Mouse (Mus musculus) G1E (cell line): ENCODE measurements around the gene Zfpm1. TPM values are rescaled to one million over a fixed set of nuclear protein-coding genes. Genes with fewer than 3 reads are reported as not detected.

Experiments used
- ATAC-seq: 2 replicates; pipeline ENCODE4 v1.8.0; 2016; ENCODE audit warnings: mild to moderate bottlenecking; ENCODE audit not compliant: insufficient number of reproducible peaks, poor library complexity, low FRiP score, severe bottlenecking; ENCODE audit errors: extremely low read depth
- DNase-seq: peaks from one replicate; pipeline ENCODE4 v3.0.0; 2012; ENCODE audit warnings: low spot score
- H3K27me3 ChIP-seq: 2 replicates; pipeline ENCODE4 v1.6.1; 2012; ENCODE audit warnings: mild to moderate bottlenecking, low read length, inconsistent platforms; ENCODE audit not compliant: insufficient read depth
- H3K36me3 ChIP-seq: replicated peaks from 2 replicates; pipeline ENCODE3; 2012; ENCODE audit warnings: mild to moderate bottlenecking, inconsistent platforms
- H3K4me1 ChIP-seq: 2 replicates; pipeline ENCODE4 v1.6.1; 2012; ENCODE audit warnings: low read depth, low read length, inconsistent platforms, mixed read lengths; ENCODE audit not compliant: insufficient read depth
- H3K4me3 ChIP-seq: 2 replicates; pipeline ENCODE4 v1.5.1; 2012; ENCODE audit warnings: low read depth, mild to moderate bottlenecking, inconsistent platforms, low read length, moderate library complexity, mixed read lengths
- H3K9me3 ChIP-seq: replicated peaks from 2 replicates; pipeline ENCODE4 v1.6.1; 2012; ENCODE audit warnings: inconsistent platforms
- CTCF ChIP-seq: IDR thresholded peaks from 2 replicates; pipeline ENCODE4 v1.5.1; 2012; ENCODE audit warnings: low read depth, low read length, inconsistent platforms, mixed read lengths
- GATA1 ChIP-seq: IDR thresholded peaks from 2 replicates; pipeline ENCODE4 v1.6.1; 2012; ENCODE audit warnings: borderline replicate concordance, low read length, inconsistent platforms, mixed read lengths
- GATA2 ChIP-seq: IDR thresholded peaks from 2 replicates; pipeline ENCODE4 v1.6.1; 2012; ENCODE audit warnings: low read depth, low read length, inconsistent platforms, borderline replicate concordance
- POLR2AphosphoS5 ChIP-seq: IDR thresholded peaks from 2 replicates; pipeline ENCODE4 v1.6.1; 2012; ENCODE audit warnings: low read depth, low read length, inconsistent platforms; ENCODE audit not compliant: insufficient replicate concordance
- TAL1 ChIP-seq: conservative IDR thresholded peaks from 2 replicates; pipeline ENCODE4 v1.6.1; 2012; ENCODE audit warnings: low read depth, low read length, inconsistent platforms, mixed read lengths
- polyA plus RNA-seq: library from polyadenylated mRNA; stranded (reverse); fragments of >175 nt; gene quantifications from 2 replicates; pipeline ENCODE4 v1.2.3, GENCODE M21; 2012
- total RNA-seq, 2 experiments: library from RNA; stranded (forward) in 1 of 2; stranded (reverse) in 1 of 2; fragments of 200-1000 nt in 1 of 2; fragments of >200 nt in 1 of 2; fragmentation: Nextera tagmentation in 1 of 2; gene quantifications; 2 replicates each; pipeline ENCODE4 v1.2.3; 2014 to 2017

The Zfpm1 gene
- total and polyA plus RNA-seq, 3 experiments = 54.4 to 1,150 (median 292) TPM

GRCm38 (mm10) chr8:122317918-122318475 is 36.1 kb downstream of the Zfpm1 start:
- H3K4me1 ChIP-seq = peaks cover 100% of the 10 kb centered on the region
- DNase-seq = no peak
- peak overlapping the region; percentile 57; the same call in 1 of the 2 replicates for H3K4me3 ChIP-seq
- ATAC-seq = no peak
- H3K27me3 ChIP-seq = no peaks in the 10 kb centered on the region
- TF ChIP-seq POLR2AphosphoS5 (peak; percentile 29; the same call in 1 of the 2 replicates), TAL1 (no peak)
- H3K9me3 ChIP-seq = no peaks in the 10 kb centered on the region
- peaks cover 99% of the 10 kb centered on the region for H3K36me3 ChIP-seq

GRCm38 (mm10) chr8:122319045-122319707 is 37.2 kb downstream of the Zfpm1 start:
- ATAC-seq (0 out of 2 replicates have a peak, but pooled peaks have one; percentile 2), DNase-seq (no peak)
- peak overlapping the region; percentile 57; the same call in 1 of the 2 replicates for H3K4me3 ChIP-seq
- no peaks in the 10 kb centered on the region for H3K27me3 ChIP-seq
- H3K9me3 ChIP-seq = no peaks in the 10 kb centered on the region
- peaks cover 98% of the 10 kb centered on the region for H3K36me3 ChIP-seq
- TF ChIP-seq GATA2 (peak; percentile 59; the same call in 1 of the 2 replicates), TAL1 (no peak; the same call in 1 of the 2 replicates)
- H3K4me1 ChIP-seq = peaks cover 99% of the 10 kb centered on the region

- H3K36me3 ChIP-seq = peaks cover 98% of the 10 kb centered on the region
- no peak for DNase-seq
Observed at GRCm38 (mm10) chr8:122319708-122320075, 37.8 kb downstream of the Zfpm1 start.

DNA sequence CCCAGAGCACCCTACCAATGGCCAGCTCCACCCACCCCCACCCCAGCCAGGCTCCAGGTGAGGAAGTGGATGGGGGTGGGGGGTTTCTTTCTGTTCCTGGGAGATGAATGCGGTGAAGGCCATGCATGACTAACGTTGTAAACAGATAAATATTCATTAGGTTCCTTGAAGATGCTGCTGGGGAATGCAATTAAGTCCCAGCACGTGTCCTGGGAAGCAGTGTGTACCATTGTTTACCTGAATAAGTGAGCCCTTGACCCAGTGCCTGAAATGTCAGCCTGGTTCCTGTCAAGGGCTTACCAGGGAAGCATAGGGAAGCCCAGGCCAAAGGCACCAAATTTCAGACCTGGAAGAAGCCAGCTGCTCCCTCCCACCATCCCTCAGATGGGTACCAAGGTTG is 38.6 kb downstream of the Zfpm1 start:
- H3K36me3 ChIP-seq = peaks cover 98% of the 10 kb centered on the region
- no peaks in the 10 kb centered on the region for H3K27me3 ChIP-seq
- peak overlapping the region; percentile 66; the same call in 1 of the 2 replicates for H3K4me3 ChIP-seq
- H3K4me1 ChIP-seq = peaks cover 99% of the 10 kb centered on the region
- DNase-seq (no peak), ATAC-seq (no peak)
- no peaks in the 10 kb centered on the region for H3K9me3 ChIP-seq
- TF ChIP-seq GATA1 (no peak), POLR2AphosphoS5 (0 out of 2 replicates have a peak, but pooled peaks have one; percentile 24)

More at GRCm38 (mm10) chr8:122319708-122320075, 37.8 kb downstream of the Zfpm1 start:
- Histone ChIP-seq H3K27me3 (no peaks in the 10 kb centered on the region), H3K4me1 (peaks cover 99% of the 10 kb centered on the region), H3K4me3 (peak overlapping the region; percentile 55; the same call in 1 of the 2 replicates), H3K9me3 (no peaks in the 10 kb centered on the region)
- TF ChIP-seq GATA2 = no peak
- no peak for TF ChIP-seq POLR2AphosphoS5
- no peak for ATAC-seq

GRCm38 (mm10) chr8:122321455-122321921 is 39.5 kb downstream of the Zfpm1 start:
- Histone ChIP-seq H3K4me3 (peak overlapping the region; percentile 66; the same call in 1 of the 2 replicates), H3K4me1 (peaks cover 99% of the 10 kb centered on the region), H3K9me3 (no peaks in the 10 kb centered on the region), H3K27me3 (no peaks in the 10 kb centered on the region), H3K36me3 (peaks cover 98% of the 10 kb centered on the region)
- peak; percentile 96 for TF ChIP-seq GATA2
- peak; percentile 100 for TF ChIP-seq TAL1
- 0 out of 2 replicates have a peak, but pooled peaks have one; percentile 51 for TF ChIP-seq POLR2AphosphoS5
- TF ChIP-seq CTCF = no peak
- TF ChIP-seq GATA1 = no peak
- ATAC-seq = peak; percentile 71
- peak; percentile 92 for DNase-seq

GRCm38 (mm10) chr8:122322126-122322525 is 40.2 kb downstream of the Zfpm1 start:
- Histone ChIP-seq H3K4me1 (peaks cover 98% of the 10 kb centered on the region), H3K27me3 (no peaks in the 10 kb centered on the region), H3K4me3 (peak overlapping the region; percentile 66; the same call in 1 of the 2 replicates), H3K9me3 (no peaks in the 10 kb centered on the region), H3K36me3 (peaks cover 98% of the 10 kb centered on the region)
- DNase-seq = no peak
- TF ChIP-seq POLR2AphosphoS5 (no peak), CTCF (no peak), TAL1 (no peak), GATA2 (no peak), GATA1 (no peak)
- ATAC-seq = no peak
